Mouse (Mus musculus) cortical plate, adult 2 months (tissue): ENCODE measurements around the gene Slc26a3.

Experiments used
- CTCF ChIP-seq: fragments of 200-500 bp; IDR thresholded peaks from 2 replicates; pipeline ENCODE4 v1.5.1; 2011; ENCODE audit warnings: mild to moderate bottlenecking, control low read depth, low read length; ENCODE audit not compliant: insufficient read depth; ENCODE audit errors: extremely low read depth
- POLR2A ChIP-seq: fragments of 200-500 bp; IDR thresholded peaks from 2 replicates; pipeline ENCODE4 v1.6.1; 2011; ENCODE audit warnings: mild to moderate bottlenecking, low read length, control low read depth; ENCODE audit not compliant: insufficient read depth; ENCODE audit errors: extremely low read depth

DNA sequence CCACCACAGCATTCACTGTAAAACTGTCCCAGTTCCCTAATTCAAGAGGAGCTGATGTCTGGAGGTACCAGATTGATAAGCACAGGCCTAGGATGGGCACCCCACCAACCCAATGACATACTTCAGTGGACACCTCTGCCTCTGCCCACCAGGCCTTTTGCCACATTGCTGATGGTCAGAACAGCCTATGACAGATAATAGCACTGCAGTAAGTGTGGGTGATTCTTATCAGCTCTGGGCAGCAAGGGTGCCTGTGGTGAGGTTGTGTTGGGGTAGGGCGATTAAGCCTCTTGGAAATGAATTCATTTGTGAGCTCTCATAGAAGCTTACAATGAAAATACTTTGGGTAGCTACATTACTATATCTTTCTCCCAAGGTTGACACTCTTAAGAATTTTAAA lies 5.2 kb downstream of the Slc26a3 start:
- TF ChIP-seq CTCF (no peak), POLR2A (no peak)
